Mouse (Mus musculus): ENCODE measurements around the gene Prkd2.

GRCm38 (mm10) chr7:16827274-16827673 is 15.4 kb upstream of the Prkd2 start:
- TF ChIP-seq CTCF (IDR thresholded peaks at IDR 0.05), result no peak
- no peak for TF ChIP-seq EP300 (IDR thresholded peaks at IDR 0.05)

All from lung, postnatal 0 days (tissue).